Mouse (Mus musculus) common myeloid progenitor, adult 5-6 weeks (primary cell): Measurements from ENCODE around the gene Ear10. TPM values are rescaled to one million over a fixed set of nuclear protein-coding genes. Genes with fewer than 3 reads are reported as not detected.

Experiments used
- total RNA-seq: library from RNA; stranded (forward); fragments of 200-1000, 187-1606 nt; gene quantifications from 2 replicates; pipeline ENCODE4 v1.2.3, GENCODE M21; 2017

The Ear10 gene
- total RNA-seq, 1 experiment from 2014 or later, result not detected

Other genes with a start within 250 kb of the Ear10 start
- not detected in 2 replicates for gene Gm8165, start 246.4 kb downstream of the Ear10 start, total RNA-seq
- 18.5 and 19.1 TPM in 2 replicates for gene Gm7324, start 225.7 kb downstream of the Ear10 start, total RNA-seq
- not detected in 2 replicates for gene Gm16506, start 196.1 kb downstream of the Ear10 start, total RNA-seq
- gene Gm6526, start 175.7 kb downstream of the Ear10 start, total RNA-seq, result not detected in 2 replicates
- gene Gm8180, start 138.8 kb downstream of the Ear10 start, total RNA-seq, result not detected in 2 replicates
- gene Ear1, start 48.0 kb downstream of the Ear10 start, total RNA-seq, result 0.18 TPM in 1 of 2 replicates, not detected in the other
- 8.5 and 9.1 TPM in 2 replicates for gene Gm8113, start 1.8 kb upstream of the Ear10 start, total RNA-seq
- not detected in 2 replicates for gene Ang5, start 33.5 kb upstream of the Ear10 start, total RNA-seq
- gene Ang6, start 78.7 kb upstream of the Ear10 start, total RNA-seq, result not detected in 2 replicates
- 6.4 and 7.2 TPM in 2 replicates for gene Ear2, start 179.1 kb upstream of the Ear10 start, total RNA-seq
- gene Gm3327, start 200.3 kb upstream of the Ear10 start, total RNA-seq, result not detected in 2 replicates